Mouse (Mus musculus) olfactory bulb, adult 2 months (tissue): ENCODE measurements around the gene Efna2.

ENCODE experiments used
- CTCF ChIP-seq: fragments of 200-500 bp; IDR thresholded peaks from 2 replicates; pipeline ENCODE4 v1.5.1; 2012; ENCODE audit warnings: low read depth, mild to moderate bottlenecking, low read length, moderate library complexity; ENCODE audit not compliant: insufficient read depth
- POLR2A ChIP-seq: fragments of 200-500 bp; IDR thresholded peaks from 2 replicates; pipeline ENCODE4 v1.6.1; 2012; ENCODE audit warnings: mild to moderate bottlenecking, low read depth, low read length, moderate library complexity; ENCODE audit not compliant: insufficient read depth

DNA sequence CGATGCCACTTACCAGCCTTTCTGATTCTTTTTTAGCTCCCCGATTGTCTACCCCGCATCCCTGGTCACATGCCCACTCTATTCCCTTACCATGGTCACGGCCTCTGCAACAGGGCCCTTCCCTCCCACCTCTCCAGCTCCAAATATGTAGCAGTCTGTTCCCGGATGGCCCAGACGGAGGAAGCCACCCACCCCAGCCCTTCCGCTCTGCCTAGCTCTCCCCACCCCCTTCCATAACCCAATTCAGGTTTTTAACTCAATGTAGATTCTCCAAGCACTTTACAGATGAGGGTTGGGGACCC is 22.6 kb upstream of the Efna2 start:
- TF ChIP-seq CTCF = no peak
- no peak for TF ChIP-seq POLR2A
